Mouse (Mus musculus) myocyte (in vitro differentiated cells): ENCODE measurements at regions not wholly inside any gene's neighbourhood (a gene's known extent, or its start where the extent isn't known, plus 50 kb on each side); places are given as distances from the start of the nearest gene placed in this dataset.

ENCODE experiments used
- H3K27me3 ChIP-seq: one replicate; pipeline ENCODE4 v1.6.1; 2011; ENCODE audit not compliant: control insufficient read depth, insufficient read depth, insufficient read length
- H3K36me3 ChIP-seq: one replicate; pipeline ENCODE4 v1.6.1; 2011; ENCODE audit not compliant: control insufficient read depth, insufficient read depth
- H3K4me2 ChIP-seq: one replicate; pipeline ENCODE4 v1.6.1; 2011; ENCODE audit warnings: low read depth, control low read depth
- H3K4me3 ChIP-seq: one replicate; pipeline ENCODE4 v1.5.1; 2011; ENCODE audit warnings: mild to moderate bottlenecking, control low read depth, moderate library complexity
- H3K79me2 ChIP-seq: one replicate; pipeline ENCODE4 v1.6.1; 2011; ENCODE audit not compliant: control insufficient read depth, insufficient read depth
- H3ac ChIP-seq: one replicate; pipeline ENCODE4 v1.6.1; 2011; ENCODE audit not compliant: control insufficient read depth, insufficient read length
- CEBPB ChIP-seq: IDR thresholded peaks from 2 replicates; pipeline ENCODE4 v1.6.1; 2011; ENCODE audit warnings: mild to moderate bottlenecking, moderate library complexity; ENCODE audit not compliant: poor library complexity, insufficient read depth, severe bottlenecking
- E2F4 ChIP-seq: IDR thresholded peaks from one replicate; pipeline ENCODE4 v1.6.1; 2011; ENCODE audit warnings: mild to moderate bottlenecking, control low read depth, moderate library complexity; ENCODE audit not compliant: insufficient read depth
- MAX ChIP-seq: IDR thresholded peaks from one replicate; pipeline ENCODE4 v1.6.1; 2011; ENCODE audit warnings: low read depth, mild to moderate bottlenecking, control low read depth
- MYOD1 ChIP-seq, 3 experiments: IDR thresholded peaks; one replicate each; pipeline ENCODE4 v1.6.1; 2011; ENCODE audit warnings: control low read depth in 2 of 3, low read depth in 2 of 3, mild to moderate bottlenecking in 2 of 3, moderate library complexity in 1 of 3; ENCODE audit not compliant: insufficient read length in 2 of 3, control insufficient read depth in 1 of 3
- MYOG ChIP-seq, 3 experiments: IDR thresholded peaks; one replicate each; pipeline ENCODE4 v1.6.1; 2011; ENCODE audit warnings: control low read depth in 2 of 3, low read depth in 2 of 3, mild to moderate bottlenecking in 2 of 3; ENCODE audit not compliant: insufficient read length in 2 of 3, control insufficient read depth in 1 of 3, insufficient read depth in 1 of 3
- POLR2A ChIP-seq: IDR thresholded peaks from one replicate; pipeline ENCODE4 v1.6.1; 2011; ENCODE audit warnings: low read depth, mild to moderate bottlenecking, control low read depth, moderate library complexity; ENCODE audit not compliant: insufficient read length
- POLR2AphosphoS2 ChIP-seq: IDR thresholded peaks from one replicate; pipeline ENCODE4 v1.6.1; 2011; ENCODE audit warnings: low read depth, control low read depth; ENCODE audit not compliant: insufficient read length
- REST ChIP-seq: IDR thresholded peaks from one replicate; pipeline ENCODE4 v1.6.1; 2011; ENCODE audit warnings: mild to moderate bottlenecking, control low read depth, moderate library complexity; ENCODE audit not compliant: insufficient read depth, insufficient read length
- SRF ChIP-seq: IDR thresholded peaks from one replicate; pipeline ENCODE4 v1.6.1; 2011; ENCODE audit warnings: low read depth; ENCODE audit not compliant: control insufficient read depth, insufficient read length
- TCF12 ChIP-seq: IDR thresholded peaks from one replicate; pipeline ENCODE4 v1.6.1; 2011; ENCODE audit warnings: mild to moderate bottlenecking, control low read depth; ENCODE audit not compliant: poor library complexity, insufficient read depth, severe bottlenecking
- TCF3 ChIP-seq: IDR thresholded peaks from one replicate; pipeline ENCODE4 v1.6.1; 2011; ENCODE audit warnings: low read depth, control low read depth; ENCODE audit not compliant: insufficient read length
- USF1 ChIP-seq: IDR thresholded peaks from one replicate; pipeline ENCODE4 v1.6.1; 2011; ENCODE audit warnings: low read depth, mild to moderate bottlenecking, control low read depth, moderate library complexity

DNA sequence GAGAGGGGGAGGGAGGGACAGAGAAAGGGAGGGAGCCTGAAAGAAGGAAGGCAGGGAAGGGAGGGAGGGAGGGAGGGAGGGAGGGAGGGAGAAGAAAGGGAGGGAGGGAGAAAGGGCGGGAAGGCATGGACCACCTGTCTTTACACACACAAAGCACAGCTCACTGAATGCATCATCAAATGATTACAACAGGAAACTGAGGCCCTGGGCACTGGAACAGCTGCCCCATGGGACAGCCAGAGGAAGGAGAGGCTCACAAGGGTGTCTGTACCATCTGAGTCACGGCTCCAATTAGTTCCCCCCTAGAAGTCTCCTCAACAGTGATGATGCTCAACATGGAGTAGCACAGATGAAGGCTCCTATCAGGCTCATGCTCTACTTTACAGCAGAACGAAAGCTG, 60.8 kb downstream of the Gm11733 start:
- Histone ChIP-seq H3K4me2 (no peak overlapping the region), H3K36me3 (no peaks in the 10 kb centered on the region), H3ac (no peak overlapping the region), H3K27me3 (no peaks in the 10 kb centered on the region), H3K4me3 (no peak overlapping the region), H3K79me2 (no peaks in the 10 kb centered on the region)
- peak in 1 of 3 experiments; percentile 1 for TF ChIP-seq MYOD1 (IDR thresholded peaks at IDR 0.05; ENCODE audit: control insufficient read depth in 1 of 3, insufficient read length in 2 of 3, low read depth in 2 of 3)
- no peak for TF ChIP-seq TCF3

- TF ChIP-seq POLR2AphosphoS2 (no peak), POLR2A (no peak), SRF (no peak), USF1 (no peak)
- H3ac ChIP-seq = no peak overlapping the region
- no peak overlapping the region for H3K4me2 ChIP-seq
- no peaks in the 10 kb centered on the region for H3K27me3 ChIP-seq
- no peaks in the 10 kb centered on the region for H3K79me2 ChIP-seq
- no peaks in the 10 kb centered on the region for H3K36me3 ChIP-seq
- H3K4me3 ChIP-seq = no peak overlapping the region
Measured at GRCm38 (mm10) chr11:117551926-117552325, 67.8 kb downstream of the Gm11733 start.

- no peak overlapping the region for H3K4me2 ChIP-seq
- H3K36me3 ChIP-seq = no peaks in the 10 kb centered on the region
- no peaks in the 10 kb centered on the region for H3K79me2 ChIP-seq
- no peaks in the 10 kb centered on the region for H3K27me3 ChIP-seq
- no peak overlapping the region for H3ac ChIP-seq
- no peak overlapping the region for H3K4me3 ChIP-seq
- no peak for TF ChIP-seq POLR2AphosphoS2
- TF ChIP-seq POLR2A = no peak
- TF ChIP-seq USF1 = no peak
- TF ChIP-seq MYOG (IDR thresholded peaks at IDR 0.05; ENCODE audit: control insufficient read depth in 1 of 3, insufficient read depth in 1 of 3, insufficient read length in 2 of 3, low read depth in 2 of 3) = no peak
- TF ChIP-seq SRF = no peak
- TF ChIP-seq TCF3 = no peak
- no peak for TF ChIP-seq REST
- no peak for TF ChIP-seq MAX
- no peak for TF ChIP-seq TCF12
- TF ChIP-seq E2F4 = no peak
- no peak for TF ChIP-seq MYOD1 (IDR thresholded peaks at IDR 0.05; ENCODE audit: control insufficient read depth in 1 of 3, insufficient read length in 2 of 3, low read depth in 2 of 3)
- TF ChIP-seq CEBPB = no peak
Measured at GRCm38 (mm10) chr11:117552430-117552969, 68.3 kb downstream of the Gm11733 start.

- H3K79me2 ChIP-seq = no peaks in the 10 kb centered on the region
- H3ac ChIP-seq = no peak overlapping the region
- H3K27me3 ChIP-seq = no peaks in the 10 kb centered on the region
- H3K4me3 ChIP-seq = no peak overlapping the region
- H3K4me2 ChIP-seq = no peak overlapping the region
- no peaks in the 10 kb centered on the region for H3K36me3 ChIP-seq
- TF ChIP-seq POLR2A = no peak
- TF ChIP-seq MYOG (IDR thresholded peaks at IDR 0.05; ENCODE audit: control insufficient read depth in 1 of 3, insufficient read depth in 1 of 3, insufficient read length in 2 of 3, low read depth in 2 of 3) = no peak
Measured at GRCm38 (mm10) chr11:117554111-117554510, 69.9 kb downstream of the Gm11733 start.

- TF ChIP-seq POLR2A = no peak
- TF ChIP-seq E2F4 = no peak
- no peak for TF ChIP-seq SRF
- TF ChIP-seq TCF3 = no peak
- no peak for TF ChIP-seq POLR2AphosphoS2
- no peak for TF ChIP-seq MAX
- no peak for TF ChIP-seq MYOG (IDR thresholded peaks at IDR 0.05; ENCODE audit: control insufficient read depth in 1 of 3, insufficient read depth in 1 of 3, insufficient read length in 2 of 3, low read depth in 2 of 3)
- TF ChIP-seq CEBPB = no peak
- TF ChIP-seq TCF12 = no peak
- no peak for TF ChIP-seq REST
- no peak for TF ChIP-seq MYOD1 (IDR thresholded peaks at IDR 0.05; ENCODE audit: control insufficient read depth in 1 of 3, insufficient read length in 2 of 3, low read depth in 2 of 3)
- TF ChIP-seq USF1 = no peak
- no peaks in the 10 kb centered on the region for H3K27me3 ChIP-seq
- no peaks in the 10 kb centered on the region for H3K36me3 ChIP-seq
- H3K4me3 ChIP-seq = no peak overlapping the region
- peak overlapping the region; percentile 49 for H3K4me2 ChIP-seq
- no peak overlapping the region for H3ac ChIP-seq
- H3K79me2 ChIP-seq = no peaks in the 10 kb centered on the region
Measured at GRCm38 (mm10) chr11:117557474-117558381, 73.6 kb downstream of the Gm11733 start.
